Comparison of ENCODE assay signal across 40 mouse cellular contexts in the genomic region with DNA sequence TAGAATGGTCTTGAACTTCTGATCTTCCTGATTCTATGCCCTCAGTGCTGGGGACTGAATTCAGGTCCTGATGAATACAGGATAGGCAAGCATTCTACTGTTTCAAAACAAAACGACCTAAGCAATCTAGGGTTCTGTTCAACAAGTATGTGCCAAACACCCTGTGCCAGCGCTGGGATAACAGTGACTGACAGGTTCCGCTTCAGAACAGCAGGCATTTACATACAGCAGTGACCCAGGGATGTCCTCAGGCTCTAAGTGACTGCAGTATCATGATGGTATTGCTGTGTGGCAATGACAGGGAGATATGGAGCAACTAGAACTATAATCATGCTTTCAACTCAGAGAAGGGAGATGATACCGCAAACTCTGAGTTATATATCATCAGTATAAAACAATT. TPM values are rescaled to one million over a fixed set of nuclear protein-coding genes. Genes with fewer than 3 reads are reported as not detected.
"Had no signal": no experiment of that assay in that cellular context is flagged by ENCODE, and none has a peak within 500 bp of the region (broad histone marks: within the 10 kb centered on the region; RNA-seq: fewer than 3 reads in every experiment).

No protein-coding gene starts in this region.

- H3K9ac ChIP-seq: heart, embryonic 12.5 days; heart, embryonic 13.5 days; heart, embryonic 15.5 days; hindbrain, embryonic 12.5 days; hindbrain, embryonic 13.5 days; hindbrain, embryonic 14.5 days; hindbrain, embryonic 15.5 days; intestine, embryonic 15.5 days; kidney, embryonic 15.5 days had no signal

- H3K4me2 ChIP-seq: heart, embryonic 11.5 days; heart, embryonic 12.5 days; heart, embryonic 13.5 days; heart, embryonic 15.5 days; hindbrain, embryonic 12.5 days; hindbrain, embryonic 13.5 days; hindbrain, embryonic 14.5 days; hindbrain, embryonic 15.5 days; intestine, embryonic 15.5 days; kidney, embryonic 15.5 days had no signal

- H3K4me1 ChIP-seq: heart, embryonic 10.5 days; heart, embryonic 12.5 days; heart, embryonic 13.5 days; heart, embryonic 15.5 days; hindbrain, embryonic 10.5 days; hindbrain, embryonic 13.5 days; hindbrain, embryonic 15.5 days; intestine, embryonic 15.5 days had no signal

- H3K4me3 ChIP-seq: heart, embryonic 10.5 days; heart, embryonic 12.5 days; heart, embryonic 13.5 days; heart, embryonic 15.5 days; hindbrain, embryonic 10.5 days; hindbrain, embryonic 12.5 days; hindbrain, embryonic 13.5 days; hindbrain, embryonic 15.5 days; intestine, embryonic 15.5 days; kidney, embryonic 15.5 days; layer of hippocampus, adult 2 months; left cerebral cortex, adult 2 months had no signal

- DNase-seq: heart, postnatal 10 days; heart, postnatal 14 days; heart, postnatal 36 days; heart, postnatal 4 days; kidney, adult 11 months; kidney, adult 18-20 months; kidney, adult 2 months; kidney, adult 8-10 months; kidney, postnatal 10 days; kidney, postnatal 14 days; kidney, postnatal 25 days; kidney, postnatal 36 days; kidney, postnatal 4 days; layer of hippocampus, adult 9-11 months; layer of hippocampus, postnatal 36 days had no signal

- H3K9me3 ChIP-seq: heart, embryonic 10.5 days; heart, embryonic 13.5 days; heart, embryonic 15.5 days; hindbrain, embryonic 10.5 days; hindbrain, embryonic 12.5 days; hindbrain, embryonic 13.5 days; hindbrain, embryonic 15.5 days; intestine, embryonic 15.5 days; kidney, embryonic 15.5 days had no signal

- ATAC-seq: hindbrain, embryonic 16.5 days; hindbrain, postnatal 0 days; inflammation-experienced regulatory T-cells, adult 6 months; intestine, embryonic 15.5 days; intestine, embryonic 16.5 days; intestine, postnatal 0 days had no signal

- H3K27ac ChIP-seq: heart, embryonic 10.5 days; heart, embryonic 13.5 days; heart, embryonic 15.5 days; hindbrain, embryonic 10.5 days; hindbrain, embryonic 12.5 days; hindbrain, embryonic 13.5 days; hindbrain, embryonic 14.5 days; hindbrain, embryonic 15.5 days; hindbrain, postnatal 0 days; intestine, embryonic 15.5 days; kidney, embryonic 15.5 days; kidney, postnatal 0 days; layer of hippocampus, adult 2 months; left cerebral cortex, adult 2 months had no signal

- H3K27me3 ChIP-seq: heart, embryonic 12.5 days; heart, embryonic 13.5 days; heart, embryonic 15.5 days; hindbrain, embryonic 12.5 days; hindbrain, embryonic 13.5 days; hindbrain, embryonic 15.5 days; intestine, embryonic 15.5 days; kidney, embryonic 15.5 days had no signal

RNA-seq across cellular contexts. Expression of a gene that starts 15.8 kb away (rescaled TPM):
- total RNA-seq: hematopoietic stem cell, adult 5-6 weeks; hindbrain, postnatal 0 days had no signal
- polyA plus RNA-seq: hindbrain, embryonic 12.5 days; hindbrain, embryonic 13.5 days; hindbrain, embryonic 14.5 days; hindbrain, embryonic 15.5 days; hindbrain, embryonic 16.5 days; hindbrain, postnatal 0 days; inflammation-experienced regulatory T-cells, adult 6 months; intestine, embryonic 14.5 days; intestine, embryonic 15.5 days; intestine, embryonic 16.5 days; kidney, adult 2 months; kidney, embryonic 14.5 days; kidney, embryonic 15.5 days; kidney, embryonic 16.5 days; kidney, postnatal 0 days; large intestine, adult 2 months had no signal
